Mouse (Mus musculus): Measurements from ENCODE around the gene Mrpl52.

- TF ChIP-seq CTCF (IDR thresholded peaks at IDR 0.05): no peak
- no peak for TF ChIP-seq EP300 (IDR thresholded peaks at IDR 0.05; ENCODE audit: insufficient read depth, low read depth, low read length)
- no peak for TF ChIP-seq POLR2A (IDR thresholded peaks at IDR 0.05; ENCODE audit: insufficient read depth, low read depth, low read length)
Measured at GRCm38 (mm10) chr14:54421014-54421413, 5.7 kb upstream of the Mrpl52 start.

Measured in heart, adult 2 months (tissue).